Mouse (Mus musculus) bone marrow macrophage, adult 2 months (primary cell): ENCODE data around the gene Cyb5r4.

Experiments used
- CTCF ChIP-seq: IDR thresholded peaks from 2 replicates; pipeline ENCODE4 v1.5.1; 2012; ENCODE audit warnings: low read depth, mild to moderate bottlenecking, low read length, moderate library complexity
- POLR2A ChIP-seq: IDR thresholded peaks from 2 replicates; pipeline ENCODE4 v1.6.1; 2012; ENCODE audit warnings: mild to moderate bottlenecking, low read depth, low read length, borderline replicate concordance

- TF ChIP-seq CTCF (no peak), POLR2A (no peak)
These were observed 40.5 kb downstream of the Cyb5r4 start for GRCm38 (mm10) chr9:87062337-87062736.
